Mouse (Mus musculus): ENCODE data around the gene Rps6kb2.
A peak's percentile ranks its signal among the peaks of the same experiment; 100 is the strongest.

Gene Rps6kb2

DNA sequence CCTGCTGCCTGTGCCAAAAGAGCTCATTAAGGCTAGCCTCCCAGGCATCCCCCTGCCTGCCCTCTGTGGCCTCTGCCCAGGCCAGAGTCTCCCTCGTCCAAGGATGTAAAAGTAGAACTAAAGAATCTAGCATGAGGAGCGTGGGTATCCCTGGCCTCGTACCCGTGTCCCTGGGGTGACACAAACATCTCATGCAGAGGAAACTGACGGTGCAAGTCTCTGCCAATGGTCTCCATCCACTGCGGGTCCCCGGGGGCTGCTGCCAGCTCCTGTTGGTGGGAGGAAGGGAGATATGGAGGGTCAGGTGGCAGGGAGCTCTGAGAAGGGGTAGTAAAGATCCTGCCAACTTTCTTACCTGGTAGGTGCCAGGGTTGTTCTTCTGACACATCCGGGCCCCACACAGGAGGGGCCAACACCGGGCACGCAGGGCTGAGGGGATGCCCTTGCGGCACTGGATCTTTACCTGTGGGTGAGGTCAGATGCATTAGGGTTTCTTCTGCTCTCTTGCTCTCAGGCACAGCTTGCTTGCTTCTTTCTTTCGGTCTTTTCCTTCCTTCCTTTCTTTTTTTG is 26.0 kb upstream of the Rps6kb2 start:
- DNase-seq (ENCODE audit: low spot score), result no peak

GRCm38 (mm10) chr19:4187303-4187702 is 24.1 kb upstream of the Rps6kb2 start:
- no peak for DNase-seq (ENCODE audit: low spot score)

- DNase-seq (ENCODE audit: low spot score), result no peak
Observed at GRCm38 (mm10) chr19:4184976-4185975, 22.1 kb upstream of the Rps6kb2 start.

- DNase-seq (ENCODE audit: low spot score), result no peak
Observed at GRCm38 (mm10) chr19:4183689-4184088, 20.5 kb upstream of the Rps6kb2 start.

DNA sequence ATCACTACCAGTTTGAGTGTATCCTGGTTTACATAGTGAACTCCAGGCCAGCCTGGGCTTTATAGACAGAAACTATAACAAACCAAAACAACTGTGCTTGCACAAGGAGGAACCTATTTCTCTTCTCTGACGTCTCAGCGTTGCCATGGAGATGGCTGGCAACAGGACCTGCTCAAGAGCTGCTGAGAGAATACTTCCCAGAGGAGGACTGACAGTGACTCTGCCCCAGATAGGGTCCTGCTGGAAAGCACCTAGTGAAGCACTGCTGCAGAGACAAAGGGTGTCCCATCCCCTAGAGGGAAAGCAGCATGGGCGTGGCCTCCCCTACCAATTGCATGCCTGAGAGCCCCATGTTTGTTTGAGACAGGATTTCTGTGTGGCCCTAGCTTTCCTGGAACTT is 18.7 kb upstream of the Rps6kb2 start:
- no peak for DNase-seq (ENCODE audit: low spot score)

DNA sequence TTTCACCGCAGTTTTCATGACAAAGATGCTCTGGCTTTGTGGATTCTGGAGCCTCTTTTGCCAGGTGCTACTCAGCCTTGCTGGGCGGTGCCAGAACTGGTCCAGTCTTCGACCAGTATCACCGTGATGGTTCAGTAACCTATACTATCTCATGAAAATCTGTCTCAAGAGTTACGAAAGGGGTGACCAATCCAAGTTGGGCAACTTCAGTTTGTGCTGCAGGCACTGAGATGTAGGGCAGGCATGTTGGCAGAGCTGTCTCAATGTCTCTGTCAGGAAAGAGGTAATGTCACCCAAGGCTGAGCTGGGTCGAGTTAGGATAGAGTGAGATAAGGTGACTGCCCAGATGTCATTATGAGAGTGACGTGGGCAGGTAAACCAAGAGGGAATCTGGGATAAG is 17.3 kb upstream of the Rps6kb2 start:
- DNase-seq (ENCODE audit: low spot score), result no peak

DNA sequence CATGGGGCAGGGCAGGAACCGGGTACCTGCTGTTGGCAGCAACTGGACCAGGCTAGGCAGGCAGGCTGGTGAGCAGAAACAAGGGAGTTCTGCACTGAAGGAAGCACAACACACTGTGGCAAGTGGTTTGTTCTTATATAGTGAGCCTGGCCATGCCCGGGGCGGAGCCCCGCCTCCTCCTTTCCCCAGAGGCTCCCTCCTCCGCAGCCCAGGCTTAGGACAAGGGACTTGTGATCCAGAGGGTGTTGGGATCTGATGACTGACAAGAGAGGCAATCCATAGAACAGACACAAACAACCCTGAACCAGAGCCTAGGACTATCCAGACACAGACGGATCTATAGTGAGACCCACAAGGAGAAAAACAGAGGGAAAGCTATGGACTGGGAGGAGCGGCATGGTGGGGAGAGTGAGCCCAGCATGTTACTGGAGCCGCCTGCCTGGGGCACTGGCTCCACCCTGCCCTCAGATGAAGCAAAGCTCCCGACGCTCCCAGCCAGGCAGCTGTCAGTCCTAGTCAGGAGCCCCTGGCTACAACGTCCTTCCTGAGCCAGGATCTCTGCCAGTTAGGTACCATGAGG is 12.3 kb upstream of the Rps6kb2 start, which contains the start of gene Carns1:
TSS of gene Carns1 (minus strand) at position 112 of the 580 bp plus-strand sequence.
- peak; percentile 60 for DNase-seq (ENCODE audit: low spot score)

- DNase-seq (ENCODE audit: low spot score), result no peak
Observed at GRCm38 (mm10) chr19:4172925-4173324, 9.8 kb upstream of the Rps6kb2 start.

DNA sequence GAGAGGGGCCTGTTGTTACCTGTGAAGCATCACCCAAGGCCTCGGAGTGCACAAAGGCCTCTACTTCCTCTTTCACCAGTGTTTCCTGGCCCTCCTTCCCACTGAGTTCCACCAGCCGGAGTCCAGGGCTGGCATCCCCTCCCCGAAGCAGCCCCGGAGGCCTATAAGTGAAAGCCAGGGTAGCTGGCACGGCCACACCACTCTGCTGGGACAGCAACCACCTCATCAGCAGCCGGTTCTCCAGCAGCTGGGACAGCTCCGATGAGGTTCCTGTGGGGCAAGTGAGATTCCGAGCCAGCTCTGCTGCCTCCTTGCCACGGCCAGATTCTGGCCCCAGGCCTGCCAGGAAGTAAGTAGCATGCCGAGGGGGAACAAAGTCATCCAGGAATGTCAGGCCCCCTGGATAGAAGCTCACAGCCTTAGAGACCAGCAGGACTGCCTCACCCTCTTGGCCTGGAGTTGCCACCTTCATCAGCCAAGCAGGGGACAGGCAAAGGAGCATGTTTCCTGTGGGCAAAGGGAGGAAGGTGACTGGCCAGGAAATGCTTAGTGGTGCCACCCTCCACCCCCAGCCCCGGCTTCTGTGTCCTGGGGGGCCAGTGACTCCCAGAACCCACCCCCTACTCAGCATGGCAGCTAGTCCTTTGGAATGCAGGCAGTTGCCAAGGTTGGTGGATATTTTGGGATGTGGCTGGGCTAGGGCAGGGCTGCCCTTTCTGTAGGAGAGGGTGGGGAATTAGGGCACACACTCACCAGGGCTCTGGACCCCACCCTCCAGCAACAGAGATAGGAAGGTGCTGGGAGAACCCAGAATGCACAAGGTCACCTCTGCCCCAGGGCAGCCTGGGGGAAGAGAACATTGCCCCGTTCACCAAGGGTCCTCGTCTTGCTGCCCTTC is 8.5 kb upstream of the Rps6kb2 start:
- DNase-seq (ENCODE audit: low spot score), result no peak

DNA sequence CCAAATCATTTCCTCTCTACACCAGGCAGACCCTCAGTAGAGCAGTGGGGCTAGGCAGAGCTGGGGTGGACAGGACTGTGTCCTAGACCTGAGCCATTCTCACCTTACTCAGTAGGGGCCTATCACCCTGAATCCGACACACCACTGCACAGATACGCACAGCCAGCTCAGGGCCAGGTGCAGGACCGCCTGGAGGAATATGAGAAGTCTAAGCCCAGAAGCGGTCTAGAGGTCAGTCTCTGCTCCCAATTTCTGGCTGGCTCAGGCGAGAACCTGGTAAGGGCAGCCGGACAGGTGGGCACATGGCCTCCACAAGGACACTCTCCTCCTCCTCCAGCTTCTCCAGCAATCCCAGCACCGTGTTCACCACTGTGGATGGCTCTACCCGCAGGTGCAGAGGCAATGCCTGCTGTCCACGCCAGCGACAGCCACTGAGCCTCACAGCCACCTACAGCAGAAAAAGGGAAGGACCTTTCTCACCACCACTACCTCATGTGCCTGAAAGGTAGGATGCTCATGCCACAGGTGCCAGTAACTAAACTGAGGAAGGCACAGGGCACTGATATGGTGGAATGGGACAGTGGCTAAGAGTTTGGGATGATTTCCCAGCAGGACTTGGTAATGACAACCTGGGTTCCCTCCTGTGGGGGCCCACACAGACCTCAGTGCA is 7.7 kb upstream of the Rps6kb2 start:
- DNase-seq (ENCODE audit: low spot score), result no peak

DNA sequence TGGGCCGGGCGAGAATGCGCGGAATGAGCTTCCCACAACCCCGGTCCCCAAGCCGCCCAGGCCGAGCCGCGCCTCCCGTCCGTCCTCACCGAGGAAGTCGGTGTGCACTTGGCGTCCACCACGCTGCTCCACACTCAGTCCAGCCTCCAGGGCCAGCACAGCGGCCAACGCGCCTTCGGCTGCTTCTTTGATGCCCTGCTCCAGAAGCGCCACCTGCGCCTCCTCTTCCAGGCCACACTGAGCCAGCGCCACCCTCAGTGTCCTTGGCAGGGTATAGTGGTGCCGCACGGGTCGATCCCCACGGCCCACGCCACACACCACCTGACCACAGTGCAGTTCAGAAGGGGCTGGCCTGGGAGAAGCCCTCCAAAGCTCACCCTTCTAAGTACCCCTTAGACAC is 6.7 kb upstream of the Rps6kb2 start:
- no peak for DNase-seq (ENCODE audit: low spot score)

DNA sequence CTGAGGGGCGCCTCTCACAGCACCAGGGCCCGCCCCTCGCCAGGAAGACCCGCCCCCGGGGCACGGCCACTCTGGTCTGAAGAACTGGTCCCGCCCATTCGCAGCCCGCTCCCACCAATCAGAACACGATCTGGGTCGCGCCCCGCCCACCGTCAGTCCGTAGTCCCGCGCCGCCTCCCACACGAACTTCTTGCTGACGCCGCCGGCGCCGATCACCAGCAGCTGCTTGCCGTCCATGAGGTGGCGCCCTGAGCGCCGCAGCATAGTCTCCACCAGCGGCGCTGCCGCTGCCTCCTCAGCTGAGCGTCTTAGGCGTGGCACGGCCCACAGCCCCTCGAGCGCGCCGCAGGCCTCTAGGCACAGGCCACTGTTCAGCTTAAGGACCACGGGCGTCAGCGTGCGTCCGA is 6.2 kb upstream of the Rps6kb2 start:
- DNase-seq (ENCODE audit: low spot score), result peak; percentile 100

GRCm38 (mm10) chr19:4166678-4167476 is 3.7 kb upstream of the Rps6kb2 start:
- no peak for DNase-seq (ENCODE audit: low spot score)

DNA sequence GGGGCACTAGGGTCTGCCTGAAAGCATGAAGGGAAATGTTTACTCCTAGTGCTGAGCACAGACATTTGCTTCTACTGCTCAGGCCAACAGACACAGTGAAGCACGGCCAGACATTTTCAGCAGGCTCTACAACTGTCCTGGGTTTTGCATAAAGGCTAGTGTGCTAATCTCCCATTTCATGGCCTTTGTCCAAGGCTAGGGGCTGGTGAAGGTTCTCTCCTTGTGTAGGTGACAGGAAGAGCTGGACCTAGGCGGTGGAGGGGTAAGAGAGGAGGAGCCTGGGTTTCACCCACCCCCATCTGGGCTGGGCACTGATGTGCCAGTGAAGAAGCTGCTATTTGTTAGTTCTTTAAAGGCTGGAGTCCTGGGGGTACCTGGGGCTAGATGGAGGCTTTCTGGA is 1.6 kb upstream of the Rps6kb2 start:
- no peak for DNase-seq (ENCODE audit: low spot score)

DNA sequence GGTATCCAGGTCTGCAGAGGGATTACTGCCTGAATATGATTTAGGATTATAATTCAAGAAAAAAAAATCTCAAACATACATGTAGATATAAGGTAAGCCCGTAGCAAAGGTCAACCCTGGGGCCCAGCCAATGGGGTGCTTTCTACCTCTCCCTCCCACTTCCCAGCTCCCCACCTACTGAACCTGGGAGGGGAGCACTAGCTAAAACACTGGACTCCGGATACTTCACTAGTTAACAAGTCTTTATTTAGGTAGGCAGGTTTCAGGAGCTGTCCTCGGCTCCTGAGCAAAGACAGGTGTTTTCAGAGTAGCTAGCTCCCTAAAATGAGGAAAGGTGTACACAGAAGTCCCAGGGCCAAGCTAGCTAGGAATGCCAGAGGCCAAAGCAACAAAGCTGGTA is 946 bp upstream of the Rps6kb2 start:
- DNase-seq (ENCODE audit: low spot score), result no peak

GRCm38 (mm10) chr19:4163543-4163887 is 361 bp upstream of the Rps6kb2 start:
- DNase-seq (ENCODE audit: low spot score), result no peak

DNA sequence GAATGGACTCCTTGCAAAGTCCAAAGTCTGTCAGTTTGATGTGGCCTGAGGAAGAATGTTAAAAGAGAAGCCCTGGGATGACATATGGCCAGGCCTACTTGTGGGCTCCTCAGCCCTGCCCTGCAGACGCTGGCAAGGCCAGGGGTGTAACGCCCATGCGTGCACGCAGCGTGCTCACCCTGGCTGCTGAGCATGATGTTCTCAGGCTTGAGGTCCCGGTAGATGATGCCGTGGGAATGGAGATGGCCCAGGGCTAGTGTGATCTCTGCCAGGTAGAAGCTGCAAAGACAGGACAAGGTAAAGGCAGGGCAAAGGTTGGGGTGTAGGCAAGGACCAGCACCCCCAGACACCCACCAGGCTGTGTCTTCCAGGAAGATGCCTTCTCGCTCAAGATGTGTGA is 4.1 kb downstream of the Rps6kb2 start:
- no peak for DNase-seq (ENCODE audit: low spot score)

DNA sequence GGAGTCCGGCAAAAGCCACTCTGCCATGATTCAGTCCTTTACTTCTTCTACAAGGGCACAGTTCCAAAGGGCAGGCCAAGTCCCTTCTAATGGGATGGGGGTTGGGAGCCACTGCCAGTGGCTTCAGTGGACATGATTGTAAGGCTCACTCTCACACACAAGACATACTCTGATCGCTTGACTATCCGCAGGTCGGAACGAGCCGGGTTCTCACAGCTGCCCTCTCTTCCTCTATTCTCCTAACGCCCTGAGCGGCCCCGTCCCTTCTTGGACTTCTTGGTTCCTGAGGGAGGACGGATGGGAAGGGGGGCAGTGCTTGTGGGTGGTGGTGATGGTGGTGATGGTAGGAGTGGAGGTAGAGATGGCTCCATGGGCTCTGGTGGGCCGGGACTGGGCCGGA is 6.4 kb downstream of the Rps6kb2 start:
- no peak for DNase-seq (ENCODE audit: low spot score)

- DNase-seq (ENCODE audit: low spot score), result no peak
Observed at GRCm38 (mm10) chr19:4156073-4156579, 7.0 kb downstream of the Rps6kb2 start.
